In genomic region chr13:111235719-111236166, GRCm38 (mm10) we compare ENCODE assay signal across 10 mouse cellular contexts. TPM values are rescaled to one million over a fixed set of nuclear protein-coding genes. Genes with fewer than 3 reads are reported as not detected.
A peak's percentile ranks its signal among the peaks of the same experiment; 100 is the strongest.
DNase-seq lines count a peak whose midpoint lies in the region; ATAC-seq and TF ChIP-seq lines count a peak whose summit lies in the region.
"Had no signal": no experiment of that assay in that cellular context is flagged by ENCODE, and none has a peak within 500 bp of the region (broad histone marks: within the 10 kb centered on the region; RNA-seq: fewer than 3 reads in every experiment).

No protein-coding gene starts in this region.

- no peaks in the 10 kb centered on the region for H3K36me3 ChIP-seq in forebrain, embryonic 13.5 days (ENCODE audit: poor library complexity, severe bottlenecking)
- H3K36me3 ChIP-seq in forebrain, embryonic 12.5 days (replicated peaks): no peaks in the 10 kb centered on the region
- H3K36me3 ChIP-seq in neural tube, embryonic 13.5 days: no peaks in the 10 kb centered on the region
- H3K36me3 ChIP-seq in hindbrain, embryonic 12.5 days: no peaks in the 10 kb centered on the region
- no peaks in the 10 kb centered on the region for H3K36me3 ChIP-seq in midbrain, postnatal 0 days (ENCODE audit: insufficient read depth, low read length)

- no peak overlapping the region for H3K9ac ChIP-seq in forebrain, embryonic 13.5 days
- H3K9ac ChIP-seq in forebrain, embryonic 12.5 days: no peak overlapping the region
- H3K9ac ChIP-seq in neural tube, embryonic 13.5 days: no peak overlapping the region
- no peak overlapping the region for H3K9ac ChIP-seq in hindbrain, embryonic 12.5 days
- H3K9ac ChIP-seq in midbrain, postnatal 0 days (replicated peaks; ENCODE audit: low read length, poor library complexity, severe bottlenecking): no peak overlapping the region

- peak; percentile 16; the same call in 1 of the 2 replicates for ATAC-seq in forebrain, embryonic 13.5 days
- ATAC-seq in forebrain, embryonic 12.5 days (ENCODE audit: low FRiP score): no peak
- peak; percentile 40 for ATAC-seq in neural tube, embryonic 13.5 days (ENCODE audit: low read depth)
- ATAC-seq in hindbrain, embryonic 12.5 days (ENCODE audit: low FRiP score): no peak
- ATAC-seq in midbrain, postnatal 0 days (ENCODE audit: low FRiP score): peak; percentile 80; the same call in 1 of the 2 replicates
- no peak for ATAC-seq in erythroid progenitor cell, adult 5-6 weeks (replicated peaks; ENCODE audit: low FRiP score, poor library complexity, severe bottlenecking)

- H3K4me3 ChIP-seq in forebrain, embryonic 13.5 days: no peak overlapping the region
- no peak overlapping the region for H3K4me3 ChIP-seq in forebrain, embryonic 12.5 days (replicated peaks)
- H3K4me3 ChIP-seq in neural tube, embryonic 13.5 days: no peak overlapping the region
- no peak overlapping the region for H3K4me3 ChIP-seq in hindbrain, embryonic 12.5 days
- no peak overlapping the region for H3K4me3 ChIP-seq in midbrain, postnatal 0 days (ENCODE audit: low read depth, low read length)

- H3K4me1 ChIP-seq in forebrain, embryonic 13.5 days: peaks cover 8% of the 10 kb centered on the region; the same call in 1 of the 2 replicates
- peaks cover 6% of the 10 kb centered on the region; the same call in 1 of the 2 replicates for H3K4me1 ChIP-seq in forebrain, embryonic 12.5 days
- H3K4me1 ChIP-seq in neural tube, embryonic 13.5 days (replicated peaks): no peaks in the 10 kb centered on the region
- peaks cover 6% of the 10 kb centered on the region; the same call in 1 of the 2 replicates for H3K4me1 ChIP-seq in hindbrain, embryonic 12.5 days
- H3K4me1 ChIP-seq in midbrain, postnatal 0 days (ENCODE audit: insufficient read depth, low read length): no peaks in the 10 kb centered on the region

- H3K9me3 ChIP-seq in forebrain, embryonic 13.5 days (replicated peaks): no peaks in the 10 kb centered on the region
- H3K9me3 ChIP-seq in forebrain, embryonic 12.5 days: 0 out of 2 replicates have a peak, but pooled peaks cover 2% of the 10 kb centered on the region
- H3K9me3 ChIP-seq in neural tube, embryonic 13.5 days: peaks cover 8% of the 10 kb centered on the region; the same call in 1 of the 2 replicates
- H3K9me3 ChIP-seq in hindbrain, embryonic 12.5 days (replicated peaks): no peaks in the 10 kb centered on the region
- H3K9me3 ChIP-seq in midbrain, postnatal 0 days (ENCODE audit: low read length): no peaks in the 10 kb centered on the region

- TF ChIP-seq CTCF in midbrain, postnatal 0 days (IDR thresholded peaks at IDR 0.05): no peak

- no peak for DNase-seq in neural tube, embryonic 10.5 days (ENCODE audit: extremely low spot score, low spot score)
- peak; percentile 86 for DNase-seq in midbrain, postnatal 0 days (ENCODE audit: low spot score)
- DNase-seq in MN1 (ENCODE audit: low spot score): no peak

- no peak overlapping the region for H3K27ac ChIP-seq in forebrain, embryonic 13.5 days
- no peak overlapping the region for H3K27ac ChIP-seq in forebrain, embryonic 12.5 days
- H3K27ac ChIP-seq in neural tube, embryonic 13.5 days (replicated peaks): no peak overlapping the region
- H3K27ac ChIP-seq in hindbrain, embryonic 12.5 days: peak overlapping the region; percentile 23; the same call in 1 of the 2 replicates
- no peak overlapping the region for H3K27ac ChIP-seq in midbrain, postnatal 0 days (ENCODE audit: low read depth, low read length)

- H3K27me3 ChIP-seq in forebrain, embryonic 13.5 days: no peaks in the 10 kb centered on the region
- no peaks in the 10 kb centered on the region for H3K27me3 ChIP-seq in forebrain, embryonic 12.5 days
- H3K27me3 ChIP-seq in neural tube, embryonic 13.5 days: no peaks in the 10 kb centered on the region
- H3K27me3 ChIP-seq in hindbrain, embryonic 12.5 days: no peaks in the 10 kb centered on the region
- H3K27me3 ChIP-seq in midbrain, postnatal 0 days (ENCODE audit: insufficient read depth, low read length): no peaks in the 10 kb centered on the region

- 46% methylated on average over 6 of the region's 6 CpGs for WGBS in forebrain, embryonic 13.5 days
- 56% methylated on average over 6 of the region's 6 CpGs for WGBS in forebrain, embryonic 12.5 days
- 60% methylated on average over 6 of the region's 6 CpGs for WGBS in neural tube, embryonic 13.5 days
- WGBS in hindbrain, embryonic 12.5 days: 61% methylated on average over 6 of the region's 6 CpGs
- 33% methylated on average over 6 of the region's 6 CpGs for WGBS in midbrain, postnatal 0 days

- H3K4me2 ChIP-seq in forebrain, embryonic 13.5 days: no peak overlapping the region
- no peak overlapping the region for H3K4me2 ChIP-seq in forebrain, embryonic 12.5 days
- no peak overlapping the region for H3K4me2 ChIP-seq in neural tube, embryonic 13.5 days
- no peak overlapping the region for H3K4me2 ChIP-seq in hindbrain, embryonic 12.5 days (replicated peaks)
- H3K4me2 ChIP-seq in midbrain, postnatal 0 days (ENCODE audit: low read depth, low read length, poor library complexity, severe bottlenecking): no peak overlapping the region

RNA-seq across cellular contexts. Expression of gene Actbl2, which starts 19.1 kb away (rescaled TPM):
- polyA plus RNA-seq in forebrain, embryonic 13.5 days (2015; fragmentation: Nextera tagmentation; extraction: Ambion mirVana): not detected in 2 replicates
- not detected in 2 replicates for polyA plus RNA-seq in forebrain, embryonic 12.5 days (2016; fragmentation: Nextera tagmentation; extraction: Ambion mirVana)
- polyA plus RNA-seq in neural tube, embryonic 13.5 days (2015; fragmentation: Nextera tagmentation; extraction: Ambion mirVana): not detected in 2 replicates
- polyA plus RNA-seq in hindbrain, embryonic 12.5 days (2016; fragmentation: Nextera tagmentation; extraction: Ambion mirVana): not detected in 2 replicates
- total RNA-seq in midbrain, postnatal 0 days (2014; rRNA removed): not detected in 2 replicates
- not detected in 2 replicates for polyA plus RNA-seq in midbrain, postnatal 0 days (2015; fragmentation: Nextera tagmentation; extraction: Ambion mirVana)
- not detected in 2 replicates for total RNA-seq in erythroid progenitor cell, adult 5-6 weeks (2015; ENCODE audit: low replicate concordance)
- not detected in 2 replicates for total RNA-seq in erythroid progenitor cell, adult 5-6 weeks (2017; ENCODE audit: low replicate concordance)
- total RNA-seq: neutrophil, adult 5-6 weeks had no signal
- polyA plus RNA-seq: large intestine, adult 2 months had no signal

Comparison
In these comparisons a context has a peak if more than half of its experiments do, and no peak if none do; other contexts are left out.
1. ATAC-seq: peak in forebrain, embryonic 13.5 days (single experiment), neural tube, embryonic 13.5 days (single experiment) and midbrain, postnatal 0 days (single experiment); none in forebrain, embryonic 12.5 days (single experiment), hindbrain, embryonic 12.5 days (single experiment) and erythroid progenitor cell, adult 5-6 weeks (single experiment).